Mouse (Mus musculus) neutrophil, adult 65 days (primary cell): ENCODE results near the gene Tmem178. TPM values are rescaled to one million over a fixed set of nuclear protein-coding genes. Genes with fewer than 3 reads are reported as not detected.

Experiments used
- total RNA-seq: library from RNA; stranded (reverse); gene quantifications from 2 replicates; pipeline ENCODE4 v1.2.4, GENCODE M21; 2023

Tmem178 gene
- total RNA-seq = 0.23 and 0.92 TPM in 2 replicates

DNA sequence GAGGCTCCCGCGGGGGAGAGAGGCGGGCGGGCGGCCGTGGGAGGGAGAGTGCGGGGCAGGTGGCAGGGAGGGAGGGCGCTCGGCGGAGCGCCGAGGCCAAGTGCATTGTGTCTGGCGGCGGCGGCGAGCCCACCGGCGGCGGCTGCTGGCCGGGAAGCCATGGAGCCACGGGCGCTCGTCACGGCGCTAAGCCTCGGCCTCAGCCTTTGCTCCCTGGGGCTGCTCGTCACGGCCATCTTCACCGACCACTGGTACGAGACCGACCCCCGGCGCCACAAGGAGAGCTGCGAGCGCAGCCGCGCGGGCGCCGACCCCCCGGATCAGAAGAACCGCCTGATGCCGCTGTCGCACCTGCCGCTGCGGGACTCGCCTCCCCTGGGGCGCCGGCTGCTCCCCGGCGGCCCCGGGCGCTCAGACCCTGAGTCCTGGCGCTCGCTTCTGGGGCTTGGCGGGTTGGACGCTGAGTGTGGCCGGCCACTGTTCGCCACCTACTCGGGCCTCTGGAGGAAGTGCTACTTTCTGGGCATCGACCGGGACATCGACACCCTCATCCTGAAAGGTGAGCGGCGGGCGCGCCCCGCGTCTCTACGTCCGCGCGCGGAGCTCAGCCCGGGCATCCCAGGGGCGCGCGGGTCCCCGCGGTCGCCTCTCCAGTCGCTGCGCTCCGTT, at the start of gene Tmem178:
Tmem178 (plus strand) TSS at position 103 of the 669 bp plus-strand sequence.

Other genes starting within 250 kb of the Tmem178 start
- gene Map4k3, start 216.1 kb upstream of the Tmem178 start, total RNA-seq = 1.9 and 4.8 TPM in 2 replicates
- gene Thumpd2, start 120.5 kb downstream of the Tmem178 start, total RNA-seq = 1.7 and 2.4 TPM in 2 replicates